Mouse (Mus musculus): Measurements from ENCODE around the gene Rnf8.

- TF ChIP-seq CTCF (IDR thresholded peaks at IDR 0.05; ENCODE audit: control insufficient read depth, insufficient read depth, low read length) (no peak), POLR2A (IDR thresholded peaks at IDR 0.05; ENCODE audit: borderline replicate concordance, control insufficient read depth, low read depth, low read length) (no peak)
Measured at GRCm38 (mm10) chr17:29627285-29627684, 12.7 kb downstream of the Rnf8 start.

All from bone marrow, adult 2 months (tissue).